Mouse (Mus musculus): ENCODE data around the gene Iqcb1. TPM values are rescaled to one million over a fixed set of nuclear protein-coding genes. Genes with fewer than 3 reads are reported as not detected.

Gene Iqcb1
- polyA plus RNA-seq, 1 experiment from 2014 or later: 79.1 TPM

DNA sequence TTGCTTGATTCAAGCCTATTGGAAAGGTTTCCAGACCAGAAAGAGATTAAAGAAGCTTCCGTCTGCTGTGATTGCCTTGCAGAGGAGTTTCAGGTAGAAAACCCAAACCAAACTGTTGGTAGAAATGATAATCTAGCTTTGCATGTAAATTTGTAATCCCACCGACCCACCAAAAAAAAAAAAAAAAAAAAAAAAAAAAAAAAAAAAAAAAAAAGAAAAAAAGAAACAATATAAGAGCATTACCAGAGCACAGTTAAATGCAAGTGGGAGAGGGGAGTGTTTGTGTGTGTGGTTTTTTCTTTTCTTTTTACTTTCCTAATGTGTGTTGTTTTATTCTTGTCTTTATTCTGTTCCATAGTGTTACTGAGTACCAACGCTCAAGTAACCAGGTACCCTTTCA lies 23.0 kb downstream of the Iqcb1 start:
- H3K9ac ChIP-seq (replicated peaks; ENCODE audit: low read depth, low read length): no peak overlapping the region
- no peaks in the 10 kb centered on the region for H3K4me1 ChIP-seq (ENCODE audit: control insufficient read depth, insufficient read depth, low read length)
- WGBS: 97% methylated on average over 3 of the region's 3 CpGs
- no peaks in the 10 kb centered on the region for H3K27me3 ChIP-seq (ENCODE audit: control insufficient read depth, insufficient read depth, low read length)
- H3K36me3 ChIP-seq (ENCODE audit: control insufficient read depth, insufficient read depth, low read length): peaks cover 18% of the 10 kb centered on the region
- H3K4me3 ChIP-seq (ENCODE audit: low read depth, low read length): no peak overlapping the region
- H3K9me3 ChIP-seq (ENCODE audit: control insufficient read depth, low read length): no peaks in the 10 kb centered on the region
- no peak for ATAC-seq (ENCODE audit: low read depth)
- no peak overlapping the region for H3K27ac ChIP-seq (ENCODE audit: low read depth, low read length)
- no peak overlapping the region for H3K4me2 ChIP-seq (ENCODE audit: low read depth, low read length)

GRCm38 (mm10) chr16:36863585-36863984 lies 35.4 kb downstream of the Iqcb1 start:
- Histone ChIP-seq H3K36me3 (ENCODE audit: control insufficient read depth, insufficient read depth, low read length) (peaks cover 22% of the 10 kb centered on the region), H3K4me1 (ENCODE audit: control insufficient read depth, insufficient read depth, low read length) (no peaks in the 10 kb centered on the region), H3K27me3 (ENCODE audit: control insufficient read depth, insufficient read depth, low read length) (no peaks in the 10 kb centered on the region), H3K27ac (ENCODE audit: low read depth, low read length) (no peak overlapping the region), H3K9me3 (ENCODE audit: control insufficient read depth, low read length) (no peaks in the 10 kb centered on the region), H3K4me3 (ENCODE audit: low read depth, low read length) (no peak overlapping the region), H3K9ac (replicated peaks; ENCODE audit: low read depth, low read length) (no peak overlapping the region), H3K4me2 (ENCODE audit: low read depth, low read length) (no peak overlapping the region)
- ATAC-seq (ENCODE audit: low read depth): no peak
- 93% methylated on average over 3 of the region's 3 CpGs for WGBS

- Histone ChIP-seq H3K9me3 (ENCODE audit: control insufficient read depth, low read length) (no peaks in the 10 kb centered on the region), H3K9ac (replicated peaks; ENCODE audit: low read depth, low read length) (no peak overlapping the region), H3K4me1 (ENCODE audit: control insufficient read depth, insufficient read depth, low read length) (peaks cover 3% of the 10 kb centered on the region; the same call in 1 of the 2 replicates), H3K4me2 (ENCODE audit: low read depth, low read length) (no peak overlapping the region), H3K4me3 (ENCODE audit: low read depth, low read length) (no peak overlapping the region), H3K36me3 (ENCODE audit: control insufficient read depth, insufficient read depth, low read length) (peaks cover 22% of the 10 kb centered on the region), H3K27ac (ENCODE audit: low read depth, low read length) (no peak overlapping the region), H3K27me3 (ENCODE audit: control insufficient read depth, insufficient read depth, low read length) (no peaks in the 10 kb centered on the region)
- no peak for ATAC-seq (ENCODE audit: low read depth)
- 93% methylated on average over 2 of the region's 2 CpGs for WGBS
Observed at GRCm38 (mm10) chr16:36869442-36869841, 41.3 kb downstream of the Iqcb1 start.

DNA sequence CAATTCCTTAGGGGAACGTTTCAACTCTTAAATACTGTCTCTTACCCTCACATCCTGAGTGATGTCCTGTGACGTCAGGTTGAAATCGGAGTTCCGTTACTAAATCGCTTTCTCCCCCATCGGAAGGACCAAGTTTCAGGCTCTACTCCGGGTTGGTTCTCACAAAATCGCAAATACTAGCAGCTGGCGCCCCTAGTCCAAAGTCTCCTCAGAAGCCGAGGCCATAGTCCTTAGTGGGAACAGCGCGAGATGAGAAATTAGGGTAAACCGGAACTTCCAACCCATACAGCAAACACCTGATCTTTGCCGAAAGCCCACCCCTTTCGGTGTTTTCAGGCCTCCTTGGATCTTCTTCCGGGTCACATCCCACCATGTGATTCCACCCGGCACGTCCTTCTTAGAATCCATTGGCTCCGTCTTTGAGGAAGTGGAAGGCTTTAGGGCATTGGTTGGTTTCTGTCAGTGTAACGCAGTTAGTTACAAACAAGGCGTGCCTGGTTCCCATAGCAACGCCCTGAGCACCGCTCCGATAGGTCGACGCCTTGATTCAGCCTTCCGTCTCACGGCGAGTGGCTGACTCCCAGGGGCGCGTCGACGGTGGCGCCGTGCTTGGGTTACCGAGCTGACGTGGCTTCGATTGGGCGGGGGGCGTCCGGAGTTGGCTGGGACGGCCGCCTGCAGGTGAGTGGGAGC lies 46.5 kb downstream of the Iqcb1 start, which contains the start of the genes Eaf2 and Golgb1:
Gene Eaf2, minus strand, starts transcription at position 421 of the 693 bp plus-strand sequence.
Gene Golgb1, plus strand, starts transcription at position 558 of the 693 bp plus-strand sequence.
- Histone ChIP-seq H3K4me1 (ENCODE audit: control insufficient read depth, insufficient read depth, low read length) (peaks cover 16% of the 10 kb centered on the region; the same call in 1 of the 2 replicates), H3K4me2 (ENCODE audit: low read depth, low read length) (peak within 1 kb of the TSS; percentile 67), H3K27ac (ENCODE audit: low read depth, low read length) (peak within 1 kb of the TSS; percentile 85), H3K9ac (replicated peaks; ENCODE audit: low read depth, low read length) (peak within 1 kb of the TSS; percentile 83), H3K9me3 (ENCODE audit: control insufficient read depth, low read length) (no peaks in the 10 kb centered on the region), H3K36me3 (ENCODE audit: control insufficient read depth, insufficient read depth, low read length) (peaks cover 9% of the 10 kb centered on the region; the same call in 1 of the 2 replicates), H3K27me3 (ENCODE audit: control insufficient read depth, insufficient read depth, low read length) (peaks cover 3% of the 10 kb centered on the region; the same call in 1 of the 2 replicates), H3K4me3 (ENCODE audit: low read depth, low read length) (peak within 1 kb of the TSS; percentile 70)
- ATAC-seq (ENCODE audit: low read depth): peak; percentile 100
- under 1% methylated on average over 43 of the region's 43 CpGs for WGBS

GRCm38 (mm10) chr16:36875276-36875851 lies 47.2 kb downstream of the Iqcb1 start:
- H3K4me1 ChIP-seq (ENCODE audit: control insufficient read depth, insufficient read depth, low read length): peaks cover 17% of the 10 kb centered on the region; the same call in 1 of the 2 replicates
- under 1% methylated on average over 45 of the region's 48 CpGs for WGBS
- peaks cover 3% of the 10 kb centered on the region; the same call in 1 of the 2 replicates for H3K27me3 ChIP-seq (ENCODE audit: control insufficient read depth, insufficient read depth, low read length)
- no peaks in the 10 kb centered on the region for H3K9me3 ChIP-seq (ENCODE audit: control insufficient read depth, low read length)
- peak overlapping the region; percentile 70 for H3K4me3 ChIP-seq (ENCODE audit: low read depth, low read length)
- peak overlapping the region; percentile 67 for H3K4me2 ChIP-seq (ENCODE audit: low read depth, low read length)
- ATAC-seq (ENCODE audit: low read depth): peak; percentile 70; the same call in 1 of the 2 replicates
- peaks cover 9% of the 10 kb centered on the region; the same call in 1 of the 2 replicates for H3K36me3 ChIP-seq (ENCODE audit: control insufficient read depth, insufficient read depth, low read length)
- peak overlapping the region; percentile 83 for H3K9ac ChIP-seq (replicated peaks; ENCODE audit: low read depth, low read length)
- peak overlapping the region; percentile 80 for H3K27ac ChIP-seq (ENCODE audit: low read depth, low read length)

- no peak for ATAC-seq (ENCODE audit: low read depth)
- Histone ChIP-seq H3K4me2 (ENCODE audit: low read depth, low read length) (no peak overlapping the region), H3K27ac (ENCODE audit: low read depth, low read length) (no peak overlapping the region), H3K9me3 (ENCODE audit: control insufficient read depth, low read length) (no peaks in the 10 kb centered on the region), H3K27me3 (ENCODE audit: control insufficient read depth, insufficient read depth, low read length) (peaks cover 3% of the 10 kb centered on the region; the same call in 1 of the 2 replicates), H3K4me1 (ENCODE audit: control insufficient read depth, insufficient read depth, low read length) (peaks cover 17% of the 10 kb centered on the region; the same call in 1 of the 2 replicates), H3K36me3 (ENCODE audit: control insufficient read depth, insufficient read depth, low read length) (peaks cover 1% of the 10 kb centered on the region; the same call in 1 of the 2 replicates), H3K4me3 (ENCODE audit: low read depth, low read length) (no peak overlapping the region), H3K9ac (replicated peaks; ENCODE audit: low read depth, low read length) (no peak overlapping the region)
- WGBS: 87% methylated on average over 5 of the region's 5 CpGs
Observed at GRCm38 (mm10) chr16:36877316-36877715, 49.1 kb downstream of the Iqcb1 start.

DNA sequence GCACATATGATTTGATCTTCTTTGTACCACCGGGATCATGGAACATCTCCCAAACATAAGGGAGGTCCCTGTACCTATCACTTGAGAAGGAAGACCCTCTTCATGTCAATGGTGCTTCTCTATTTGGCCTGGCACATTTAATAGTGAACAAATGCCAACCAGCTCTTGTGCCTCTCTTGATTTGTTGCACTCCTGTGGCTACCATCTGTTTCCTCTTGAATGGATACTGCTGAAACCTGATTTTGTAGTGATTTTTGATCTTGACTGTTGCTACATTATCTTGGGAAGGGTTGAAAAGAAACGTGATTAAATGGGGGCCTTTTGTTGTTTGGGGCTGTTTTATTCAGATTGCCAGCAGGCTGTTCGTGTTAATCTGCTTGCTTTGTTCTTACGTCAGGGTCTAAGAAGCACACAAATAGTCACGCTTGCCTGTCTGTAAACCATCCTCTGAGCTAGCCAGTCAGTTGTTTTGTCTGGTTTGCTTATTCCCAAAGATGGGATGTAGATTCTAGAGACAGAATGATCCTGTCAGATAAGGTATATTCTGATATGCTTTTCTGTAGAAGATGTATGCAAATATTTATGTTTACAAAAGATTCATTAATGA lies 54.7 kb downstream of the Iqcb1 start:
- H3K27me3 ChIP-seq (ENCODE audit: control insufficient read depth, insufficient read depth, low read length): no peaks in the 10 kb centered on the region
- H3K4me3 ChIP-seq (ENCODE audit: low read depth, low read length): no peak overlapping the region
- H3K9me3 ChIP-seq (ENCODE audit: control insufficient read depth, low read length): no peaks in the 10 kb centered on the region
- H3K27ac ChIP-seq (ENCODE audit: low read depth, low read length): peak overlapping the region; percentile 46; the same call in 1 of the 2 replicates
- no peak overlapping the region for H3K9ac ChIP-seq (replicated peaks; ENCODE audit: low read depth, low read length)
- ATAC-seq (ENCODE audit: low read depth): peak; percentile 47; the same call in 1 of the 2 replicates
- H3K4me2 ChIP-seq (ENCODE audit: low read depth, low read length): no peak overlapping the region
- H3K4me1 ChIP-seq (ENCODE audit: control insufficient read depth, insufficient read depth, low read length): peaks cover 11% of the 10 kb centered on the region; the same call in 1 of the 2 replicates
- H3K36me3 ChIP-seq (ENCODE audit: control insufficient read depth, insufficient read depth, low read length): peaks cover 7% of the 10 kb centered on the region
- WGBS: 22% methylated on average over 5 of the region's 5 CpGs

- Histone ChIP-seq H3K27me3 (ENCODE audit: control insufficient read depth, insufficient read depth, low read length) (no peaks in the 10 kb centered on the region), H3K27ac (ENCODE audit: low read depth, low read length) (no peak overlapping the region), H3K9me3 (ENCODE audit: control insufficient read depth, low read length) (no peaks in the 10 kb centered on the region), H3K36me3 (ENCODE audit: control insufficient read depth, insufficient read depth, low read length) (peaks cover 21% of the 10 kb centered on the region), H3K9ac (replicated peaks; ENCODE audit: low read depth, low read length) (no peak overlapping the region), H3K4me2 (ENCODE audit: low read depth, low read length) (no peak overlapping the region), H3K4me1 (ENCODE audit: control insufficient read depth, insufficient read depth, low read length) (peaks cover 3% of the 10 kb centered on the region; the same call in 1 of the 2 replicates), H3K4me3 (ENCODE audit: low read depth, low read length) (no peak overlapping the region)
- ATAC-seq (ENCODE audit: low read depth): no peak
- WGBS: 83% methylated on average over 4 of the region's 4 CpGs
Observed at GRCm38 (mm10) chr16:36884881-36885280, 56.7 kb downstream of the Iqcb1 start.
